Mouse (Mus musculus): Measurements from ENCODE around the gene Vmn1r191.

GRCm38 (mm10) chr13:22189313-22189712 lies 5.5 kb upstream of the Vmn1r191 start:
- TF ChIP-seq CTCF (IDR thresholded peaks at IDR 0.05; ENCODE audit: control insufficient read depth, insufficient read depth, insufficient read length) (no peak), USF1 (IDR thresholded peaks at IDR 0.05; ENCODE audit: low read depth) (no peak)
